9 mouse cellular contexts compared by ENCODE assay signal in the genomic region with DNA sequence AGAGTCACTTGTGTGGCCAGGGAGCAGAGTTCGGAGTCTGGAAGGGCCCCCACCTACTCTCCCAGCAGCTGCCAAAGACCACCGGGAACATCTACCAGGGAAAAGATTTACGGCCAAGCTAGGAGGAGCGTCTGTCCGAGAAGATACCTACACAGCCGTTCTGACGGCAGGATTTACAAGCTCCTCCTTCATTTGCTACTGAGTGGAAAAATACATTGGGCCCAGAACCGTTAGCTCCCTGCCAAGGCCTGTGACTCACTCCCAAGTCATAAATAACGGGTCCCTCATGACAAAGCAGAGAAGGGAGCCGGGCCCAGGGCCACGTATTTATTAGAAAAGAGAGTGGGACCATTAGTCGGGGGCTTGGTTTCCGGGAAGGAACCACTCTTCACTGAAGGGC.
A peak's percentile ranks its signal among the peaks of the same experiment; 100 is the strongest.
DNase-seq lines count a peak whose midpoint lies in the region; ATAC-seq and TF ChIP-seq lines count a peak whose summit lies in the region.
"Had no signal": no experiment of that assay in that cellular context is flagged by ENCODE, and none has a peak within 500 bp of the region (broad histone marks: within the 10 kb centered on the region; RNA-seq: fewer than 3 reads in every experiment).

No protein-coding gene starts in this region.

- H3K27ac ChIP-seq in left cerebral cortex, adult 2 months = no peak overlapping the region
- H3K27ac ChIP-seq in kidney, embryonic 15.5 days = no peak overlapping the region
- H3K27ac ChIP-seq in forebrain, embryonic 13.5 days = no peak overlapping the region

- 22% methylated on average over 13 of the region's 13 CpGs for WGBS in kidney, embryonic 15.5 days
- WGBS in forebrain, embryonic 13.5 days = 80% methylated on average over 13 of the region's 13 CpGs

- intact Hi-C loops in left cerebral cortex, adult 2 months (cut with DNase I) = no loop called here
- intact Hi-C loops in left cerebral cortex, postnatal 14 days (cut with DNase I) = no loop called here

- peaks cover 16% of the 10 kb centered on the region for H3K4me1 ChIP-seq in kidney, embryonic 15.5 days
- H3K4me1 ChIP-seq in forebrain, embryonic 13.5 days = no peaks in the 10 kb centered on the region
- H3K4me1 ChIP-seq: megakaryocyte, embryonic 14.5 days had no signal

- no peak overlapping the region for H3K9ac ChIP-seq in kidney, embryonic 15.5 days
- no peak overlapping the region for H3K9ac ChIP-seq in forebrain, embryonic 13.5 days

- no peak overlapping the region for H3K4me3 ChIP-seq in left cerebral cortex, adult 2 months
- H3K4me3 ChIP-seq in kidney, embryonic 15.5 days (replicated peaks) = no peak overlapping the region
- no peak overlapping the region for H3K4me3 ChIP-seq in forebrain, embryonic 13.5 days
- H3K4me3 ChIP-seq: megakaryocyte, embryonic 14.5 days had no signal

- H3K27me3 ChIP-seq in kidney, embryonic 15.5 days = peaks cover 88% of the 10 kb centered on the region
- H3K27me3 ChIP-seq in forebrain, embryonic 13.5 days = no peaks in the 10 kb centered on the region

- peak; percentile 33; the same call in 1 of the 2 replicates for ATAC-seq in kidney, embryonic 15.5 days (replicated peaks; ENCODE audit: low FRiP score)
- no peak for ATAC-seq in forebrain, embryonic 13.5 days
- no peak for ATAC-seq in CD4-positive, CD25-positive, alpha-beta regulatory T cell, adult 4 months

- TF ChIP-seq CTCF in left cerebral cortex, adult 2 months (IDR thresholded peaks at IDR 0.05) = no peak

- H3K9me3 ChIP-seq in kidney, embryonic 15.5 days (replicated peaks) = no peaks in the 10 kb centered on the region
- H3K9me3 ChIP-seq in forebrain, embryonic 13.5 days (replicated peaks) = no peaks in the 10 kb centered on the region
- H3K9me3 ChIP-seq: megakaryocyte, embryonic 14.5 days had no signal

- H3K36me3 ChIP-seq in kidney, embryonic 15.5 days = no peaks in the 10 kb centered on the region
- H3K36me3 ChIP-seq in forebrain, embryonic 13.5 days (ENCODE audit: poor library complexity, severe bottlenecking) = no peaks in the 10 kb centered on the region

- DNase-seq in left cerebral cortex, adult 2 months (ENCODE audit: extremely low spot score in 1 of 2, low spot score in 2 of 2) = peak; percentile 19 to 25
- no peak for DNase-seq in left cerebral cortex, postnatal 14 days (ENCODE audit: low spot score in 2 of 2)
- peak; percentile 88 for DNase-seq in adrenal gland, postnatal 36 days
- DNase-seq in skeletal muscle tissue, adult 2 months (ENCODE audit: low read depth, low spot score) = peak; percentile 78
- DNase-seq in thymus, adult 18-20 months = no peak

- no peak overlapping the region for H3K4me2 ChIP-seq in kidney, embryonic 15.5 days
- H3K4me2 ChIP-seq in forebrain, embryonic 13.5 days = no peak overlapping the region

Comparison
In these comparisons a context has a peak if more than half of its experiments do, and no peak if none do; other contexts are left out.
1. DNase-seq: peak in left cerebral cortex, adult 2 months (2 of 2), adrenal gland, postnatal 36 days (2 of 2) and skeletal muscle tissue, adult 2 months (single experiment); none in left cerebral cortex, postnatal 14 days (0 of 2) and thymus, adult 18-20 months (0 of 2).